Mouse (Mus musculus) ES-Bruce4 (cell line): ENCODE results near the gene Slc17a3.

ENCODE experiments used
- CTCF ChIP-seq: IDR thresholded peaks from one replicate; pipeline ENCODE4 v1.8.1; 2011; ENCODE audit warnings: low read depth, low read length
- EP300 ChIP-seq: IDR thresholded peaks from 2 replicates; pipeline ENCODE4 v1.6.1; 2011; ENCODE audit warnings: low read depth, low read length; ENCODE audit not compliant: insufficient read depth
- POLR2A ChIP-seq: IDR thresholded peaks from one replicate; pipeline ENCODE4 v1.8.1; 2011; ENCODE audit warnings: low read length; ENCODE audit not compliant: insufficient read depth

DNA sequence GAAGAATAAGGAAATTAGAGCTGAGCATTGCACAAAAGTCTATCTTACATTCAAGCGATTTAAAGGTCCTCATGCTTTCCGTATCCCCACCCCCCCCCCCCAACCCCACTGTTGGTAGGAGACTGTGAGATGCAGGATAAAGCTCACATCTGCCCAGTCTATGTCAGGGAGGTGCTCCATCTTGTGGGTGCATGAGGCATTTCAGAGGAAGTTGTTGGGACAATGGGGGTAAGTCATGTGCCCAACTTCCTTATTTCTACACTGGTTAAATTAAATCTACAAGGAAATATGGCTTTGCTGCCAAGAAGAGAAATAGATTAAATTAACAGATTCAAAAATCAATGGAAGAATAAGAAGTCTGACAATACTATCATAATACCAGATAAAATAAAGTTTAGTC, 46.3 kb downstream of the Slc17a3 start:
- TF ChIP-seq POLR2A (no peak), CTCF (peak; percentile 1), EP300 (no peak)
